Mouse (Mus musculus): ENCODE measurements around the gene Olfr1411.

Olfr1411 gene

DNA sequence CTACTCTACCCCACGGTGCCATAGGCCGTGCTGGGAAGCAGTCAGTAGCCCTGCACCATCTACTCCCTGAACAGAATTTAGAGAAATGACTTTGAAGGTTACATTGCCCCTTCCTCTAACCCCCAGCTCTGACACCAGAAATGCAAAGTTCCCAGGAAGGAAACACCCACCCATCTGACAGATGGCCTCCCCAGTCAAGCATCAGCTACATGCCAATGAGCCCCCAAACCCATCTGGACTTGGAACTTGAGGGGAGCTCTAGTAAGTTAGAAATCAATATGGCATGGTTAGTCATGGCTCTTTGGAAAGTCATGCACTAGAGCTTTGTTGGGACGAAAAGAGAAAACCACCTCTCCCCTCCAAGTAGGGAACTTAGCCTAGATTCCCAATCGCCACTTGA is 44.5 kb downstream of the Olfr1411 start:
- DNase-seq (ENCODE audit: extremely low spot score, low spot score): no peak

DNA sequence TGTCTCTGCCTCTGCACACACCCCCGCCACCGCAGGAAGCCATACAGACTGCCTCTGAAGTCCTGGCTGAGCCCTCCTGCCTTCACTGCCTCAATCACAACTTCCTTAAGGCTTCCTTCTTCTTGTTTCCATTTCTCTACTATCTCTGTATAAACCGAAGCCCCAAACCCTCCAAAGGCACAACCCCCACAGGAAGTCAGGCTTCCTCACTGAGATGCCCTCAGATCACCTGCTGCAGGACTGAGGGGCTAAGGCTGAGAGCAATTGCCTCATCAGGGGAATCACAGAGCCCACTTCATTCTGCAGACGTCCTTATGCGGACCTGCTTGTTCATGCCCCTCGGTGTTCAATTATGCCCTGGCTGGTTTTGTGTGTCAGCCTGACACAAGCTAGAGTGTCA is 46.2 kb downstream of the Olfr1411 start:
- DNase-seq (ENCODE audit: extremely low spot score, low spot score): no peak

DNA sequence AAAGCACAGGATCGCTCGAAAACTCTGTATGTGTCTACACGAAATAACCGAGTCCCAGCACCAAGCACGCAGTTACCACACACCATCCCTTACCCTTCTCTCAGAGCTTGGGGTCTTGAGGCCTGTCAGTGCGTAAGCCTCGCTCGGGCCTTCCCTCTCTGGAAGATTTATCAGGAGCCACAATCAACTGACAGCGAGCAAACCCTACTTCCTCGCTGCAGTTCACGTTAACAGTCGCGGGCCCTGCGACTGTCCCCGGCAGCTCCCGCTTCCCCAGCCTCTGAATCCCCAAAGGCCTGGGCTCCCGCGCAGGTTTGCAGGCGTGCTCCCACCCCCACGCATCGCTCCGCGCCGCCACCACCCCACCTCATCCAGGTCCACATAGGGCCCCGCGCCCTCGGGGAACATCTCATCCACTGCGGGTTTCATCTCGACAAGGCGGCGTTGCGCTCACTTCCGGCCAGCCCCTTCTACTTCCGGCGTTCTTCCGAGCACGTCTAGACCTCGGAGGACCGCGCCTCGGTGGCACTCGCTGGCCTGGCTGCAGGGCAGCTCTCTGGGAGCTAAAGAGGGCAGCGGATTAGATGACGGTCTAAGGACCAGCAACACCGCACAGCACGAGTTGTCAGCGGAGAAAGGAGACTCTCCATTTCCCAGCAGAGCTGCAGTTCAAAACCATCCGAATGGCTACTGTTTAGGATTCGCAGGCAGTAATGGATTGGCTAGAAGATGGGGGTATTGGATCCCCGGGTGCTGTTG is 47.5 kb downstream of the Olfr1411 start, which contains the start of gene Cops9:
Cops9 (minus strand) TSS at position 472 of the 759 bp plus-strand sequence.
- DNase-seq (ENCODE audit: extremely low spot score, low spot score): peak; percentile 92

DNA sequence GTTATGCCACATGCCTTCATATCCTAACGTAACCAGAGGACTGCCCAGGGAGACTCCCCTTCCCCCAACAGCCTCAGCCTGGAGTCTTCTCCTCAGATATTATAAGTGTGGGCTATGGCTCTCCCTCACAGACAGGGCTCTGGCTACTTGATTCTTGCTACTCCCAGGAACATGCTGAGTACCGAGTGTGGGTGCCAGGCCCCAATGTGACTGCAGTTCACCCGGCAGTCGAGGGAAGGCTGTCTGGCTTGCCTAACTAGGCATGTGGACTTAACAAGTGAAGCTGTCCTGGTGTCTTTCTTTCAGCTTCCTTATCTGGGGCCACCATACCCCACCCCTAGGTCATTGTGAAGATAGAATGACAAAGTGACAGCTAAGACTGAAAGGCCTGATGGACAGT is 49.5 kb downstream of the Olfr1411 start:
- DNase-seq (ENCODE audit: extremely low spot score, low spot score): no peak

DNA sequence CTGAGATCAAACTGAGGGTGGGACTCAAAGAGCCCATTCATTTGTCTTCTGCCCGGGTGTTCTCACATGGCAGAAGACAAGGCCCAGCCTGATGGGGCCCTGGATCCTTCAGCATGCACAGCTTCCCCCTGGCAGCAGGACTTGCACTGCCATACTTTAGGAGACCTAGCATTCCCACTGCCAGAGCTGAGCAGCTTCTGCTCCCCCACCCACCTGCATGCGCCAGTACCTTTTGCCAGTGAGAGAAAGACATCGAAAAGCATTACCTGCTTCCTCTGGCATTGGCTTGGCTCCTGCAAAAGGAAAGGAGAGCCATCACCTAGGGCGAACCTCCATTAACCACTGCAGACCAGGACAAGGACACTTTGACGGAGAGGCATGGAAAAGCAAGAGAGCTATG is 50.7 kb downstream of the Olfr1411 start:
- DNase-seq (ENCODE audit: extremely low spot score, low spot score): no peak

DNA sequence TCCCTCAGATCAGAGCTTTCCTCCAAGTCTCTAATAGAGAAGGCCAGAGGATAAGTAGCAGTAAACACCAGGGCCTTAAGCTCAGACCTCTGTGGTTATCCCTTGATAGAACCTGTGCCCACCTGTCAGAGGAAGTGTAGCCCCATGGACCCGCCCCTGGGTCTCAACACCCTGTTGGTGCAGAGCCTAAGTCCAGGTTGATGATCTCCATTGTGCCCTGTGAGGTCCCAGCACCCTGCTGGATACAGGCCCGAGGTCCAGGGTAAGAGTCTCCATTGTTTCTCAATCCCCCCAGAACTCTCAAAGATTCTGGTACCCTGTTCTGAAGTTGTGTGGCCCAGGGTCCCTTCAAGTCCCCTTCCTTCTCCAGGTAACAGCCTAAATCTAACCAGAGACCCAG is 51.9 kb downstream of the Olfr1411 start:
- DNase-seq (ENCODE audit: extremely low spot score, low spot score): no peak

DNA sequence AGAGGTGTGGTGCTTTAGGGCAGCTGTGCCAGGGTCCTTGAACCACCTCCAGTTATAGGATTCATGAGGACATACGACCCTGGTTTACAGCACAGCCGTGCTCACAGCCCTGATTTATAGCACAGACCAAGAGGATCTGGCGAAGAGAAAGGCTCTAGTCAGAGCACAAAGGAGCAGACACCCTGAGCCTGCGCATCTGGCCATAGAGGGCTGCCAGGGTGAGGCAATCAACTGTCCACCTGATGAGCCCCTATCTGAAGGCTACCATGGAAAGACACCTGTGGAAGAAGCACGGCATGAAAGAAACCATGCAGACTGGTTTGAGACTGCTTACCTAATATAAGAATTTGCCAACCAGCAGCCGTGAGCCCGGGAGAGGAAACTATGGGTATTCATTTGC is 52.4 kb downstream of the Olfr1411 start:
- DNase-seq (ENCODE audit: extremely low spot score, low spot score): no peak

DNA sequence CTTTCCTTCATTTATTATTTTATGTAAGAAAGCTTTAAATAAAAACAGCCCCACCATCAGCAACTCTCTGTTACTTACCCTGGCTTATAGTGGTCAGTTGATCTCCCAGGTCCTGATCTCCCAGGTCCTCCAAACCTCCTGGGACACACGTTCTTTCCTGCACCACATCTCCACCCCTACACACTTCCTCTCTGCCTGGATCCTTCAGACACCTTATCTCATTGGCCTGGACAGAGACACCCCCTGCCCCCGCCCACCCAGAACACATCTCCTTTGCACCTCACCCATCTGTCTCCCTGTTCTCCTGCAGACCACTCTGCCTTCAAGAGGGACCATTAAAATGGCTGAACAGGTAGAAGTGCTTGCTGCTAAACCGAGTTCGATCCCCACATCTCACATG is 52.8 kb downstream of the Olfr1411 start:
- no peak for DNase-seq (ENCODE audit: extremely low spot score, low spot score)

Data from neural tube, embryonic 10.5 days (tissue).